Mouse (Mus musculus) heart, postnatal 36 days (tissue): ENCODE measurements around the gene Tmem222. TPM values are rescaled to one million over a fixed set of nuclear protein-coding genes. Genes with fewer than 3 reads are reported as not detected.

Experiments used
- DNase-seq, 2 experiments: peaks; one replicate each; pipeline ENCODE4 v3.0.0; 2021 to 2022
- intact Hi-C: fragments of 180-260 bp; cut with DNase I; formaldehyde crosslinking; loops from one replicate; pipeline ENCODE4 v1.15.1; 2025
- total RNA-seq, 2 experiments: library from RNA; stranded (reverse); gene quantifications; 2 replicates each; pipeline ENCODE4 v1.2.3; 2021

Gene Tmem222
- total RNA-seq, 2 experiments from 2014 or later = 30.6 to 30.7 TPM

DNA sequence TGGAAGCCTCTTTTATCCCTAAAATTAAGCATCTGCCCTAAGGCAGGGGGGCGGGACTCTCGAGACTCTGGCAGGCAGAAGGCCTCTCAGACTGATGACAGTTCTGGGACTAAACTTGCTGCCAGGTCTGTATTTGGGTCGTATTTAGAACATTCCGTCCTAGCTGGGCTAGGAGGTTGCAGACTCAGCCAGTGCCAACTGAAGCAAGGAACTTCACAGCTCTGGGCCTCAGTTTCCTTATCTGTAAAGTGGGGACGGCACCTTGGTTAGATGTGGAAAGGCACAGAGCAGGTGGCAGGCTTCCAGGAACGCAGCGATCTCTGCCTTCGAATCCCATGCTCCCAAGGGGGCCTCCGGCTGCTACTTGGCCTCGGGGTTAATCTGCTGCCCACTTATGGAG is 51.5 kb downstream of the Tmem222 start:
- peak; percentile 54 to 59 for DNase-seq
- intact Hi-C loops = no loop called here

- intact Hi-C loops = no loop called here
- no peak for DNase-seq
These were observed 53.7 kb downstream of the Tmem222 start for GRCm38 (mm10) chr4:133223875-133224274.

DNA sequence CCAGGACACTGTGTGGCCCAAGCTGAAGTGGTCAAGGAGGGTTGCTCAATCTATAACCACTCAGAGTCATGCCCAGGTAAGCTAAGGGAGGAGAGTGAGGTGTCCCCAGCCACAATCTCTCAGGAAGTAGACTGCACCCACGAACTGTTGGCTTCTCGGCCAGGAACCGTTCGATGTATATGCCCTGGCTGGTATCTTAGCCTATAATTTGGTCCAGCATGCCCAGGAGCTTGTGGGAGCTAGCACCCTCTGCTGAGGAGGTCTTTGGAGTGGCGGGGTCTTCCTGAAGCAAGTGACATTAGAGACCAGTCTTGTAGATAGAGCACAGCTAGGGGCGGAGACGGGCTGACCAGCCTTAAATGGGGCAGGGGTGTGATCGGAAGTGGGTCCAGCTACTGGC is 55.9 kb downstream of the Tmem222 start:
- intact Hi-C loops = no loop called here
- DNase-seq = no peak

DNA sequence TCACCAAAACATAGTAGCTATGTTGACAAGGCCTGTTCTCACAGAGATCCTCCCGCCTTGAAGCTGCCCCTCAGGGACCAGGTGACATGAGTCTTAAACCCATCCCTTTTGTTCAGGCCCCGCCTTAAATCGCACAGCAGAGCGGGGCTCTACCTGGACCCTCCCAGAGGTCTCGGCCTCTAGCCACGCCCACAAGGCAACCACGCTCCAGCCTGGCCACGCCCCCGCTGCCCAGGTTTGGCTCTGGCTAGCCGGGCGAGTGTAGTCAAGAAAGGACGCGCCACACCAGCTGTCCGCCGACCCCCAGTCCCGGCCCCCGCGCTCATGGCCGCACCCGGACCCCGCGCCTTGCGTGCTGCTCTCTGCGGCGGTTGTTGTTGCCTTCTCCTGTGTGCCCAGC is 56.9 kb downstream of the Tmem222 start:
- no peak for DNase-seq
- intact Hi-C loops = no loop called here

DNA sequence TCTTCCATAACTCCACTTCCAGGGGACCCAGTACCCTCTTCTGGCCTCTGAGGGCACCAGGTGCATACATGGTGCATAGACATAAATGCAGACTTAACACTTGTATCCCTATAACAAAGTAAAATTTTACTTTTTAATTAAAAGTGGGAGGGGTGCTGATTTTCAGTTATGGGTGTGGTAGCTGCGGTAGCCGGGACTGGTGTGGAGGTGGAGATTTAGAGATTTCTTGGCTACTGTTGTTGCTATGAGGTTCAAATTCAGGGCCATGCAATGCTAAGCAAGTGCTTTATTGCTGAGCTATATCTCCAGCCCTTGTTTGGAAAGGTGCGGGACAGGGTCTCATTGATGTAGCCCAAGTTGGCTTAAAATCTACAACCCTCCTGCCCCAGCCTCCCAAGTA is 58.8 kb downstream of the Tmem222 start:
- no peak for DNase-seq
- intact Hi-C loops = loop anchor here (5.0 kb wide), 1 partner anchor 271 kb away; no protein-coding TSS in a partner anchor

- peak; percentile 72 to 74 for DNase-seq
These were observed 60.0 kb downstream of the Tmem222 start for GRCm38 (mm10) chr4:133217641-133218040.

More at GRCm38 (mm10) chr4:133217641-133218040, 60.0 kb downstream of the Tmem222 start:
- intact Hi-C loops = loop anchor here (1.0 to 5.0 kb wide), 2 partner anchors 81 to 270 kb away; no protein-coding TSS in a partner anchor

Other genes with a start within 250 kb of the Tmem222 start
- gene Wasf2, start 147.3 kb downstream of the Tmem222 start, total RNA-seq = 10 to 100 TPM; 81.4 to 89.2 TPM
- gene Cd164l2, start 65.7 kb downstream of the Tmem222 start, total RNA-seq = under 1 TPM in 1 of 2 experiments, not detected in 1; 0.51 TPM
- under 1 TPM in 1 of 2 experiments, not detected in 1; 0.16 TPM for gene Gpr3, start 65.3 kb downstream of the Tmem222 start, total RNA-seq
- 10 to 100 TPM; 15.5 to 20.1 TPM for gene Map3k6, start 37.0 kb downstream of the Tmem222 start, total RNA-seq
- 1 to 10 TPM in 1 of 2 experiments, under 1 TPM in 1; 0.50 to 1.5 TPM for gene Sytl1, start 14.7 kb downstream of the Tmem222 start, total RNA-seq
- gene Wdtc1, start 75.7 kb upstream of the Tmem222 start, total RNA-seq = 10 to 100 TPM; 82.0 to 88.2 TPM
- 10 to 100 TPM; 17.6 to 18.8 TPM for gene Slc9a1, start 91.9 kb upstream of the Tmem222 start, total RNA-seq
- gene Tent5b, start 202.3 kb upstream of the Tmem222 start, total RNA-seq = 1 to 10 TPM; 2.1 to 2.2 TPM
- gene Trnp1, start 220.8 kb upstream of the Tmem222 start, total RNA-seq = 1 to 10 TPM; 1.7 to 2.0 TPM
- gene Kdf1, start 241.2 kb upstream of the Tmem222 start, total RNA-seq = not detected